Mouse (Mus musculus) kidney, embryonic 16.5 days (tissue): ENCODE measurements around the gene Mrgprf. TPM values are rescaled to one million over a fixed set of nuclear protein-coding genes. Genes with fewer than 3 reads are reported as not detected.

Experiments
- ATAC-seq: fragments of 200-750 bp; cut with Nextera tagmentation; 2 replicates; pipeline ENCODE4 v1.8.0; 2017; ENCODE audit warnings: moderate TSS enrichment; ENCODE audit not compliant: low FRiP score, low TSS enrichment
- H3K27ac ChIP-seq: fragments of 300-500 bp; sonication (generic); 2 replicates; pipeline ENCODE4 v1.5.1; 2014; ENCODE audit warnings: low read length
- H3K27me3 ChIP-seq: fragments of 300-500 bp; sonication (generic); 2 replicates; pipeline ENCODE4 v1.6.1; 2014; ENCODE audit warnings: low read length, control low read depth, mixed read lengths; ENCODE audit not compliant: insufficient read depth
- H3K36me3 ChIP-seq: fragments of 300-500 bp; sonication (generic); 2 replicates; pipeline ENCODE4 v1.6.1; 2014; ENCODE audit warnings: low read length, control low read depth, mixed read lengths; ENCODE audit not compliant: insufficient read depth
- H3K4me1 ChIP-seq: fragments of 300-500 bp; sonication (generic); 2 replicates; pipeline ENCODE4 v1.6.1; 2014; ENCODE audit warnings: low read length, control low read depth, mixed read lengths; ENCODE audit not compliant: insufficient read depth
- H3K4me2 ChIP-seq: fragments of 300-500 bp; sonication (generic); replicated peaks from 2 replicates; pipeline ENCODE4 v1.6.1; 2014; ENCODE audit warnings: low read depth, low read length
- H3K4me3 ChIP-seq: fragments of 300-500 bp; sonication (generic); 2 replicates; pipeline ENCODE4 v1.5.1; 2014; ENCODE audit warnings: mild to moderate bottlenecking, low read length
- H3K9ac ChIP-seq: fragments of 300-500 bp; sonication (generic); replicated peaks from 2 replicates; pipeline ENCODE4 v1.6.1; 2014; ENCODE audit warnings: low read length
- H3K9me3 ChIP-seq: fragments of 300-500 bp; sonication (generic); 2 replicates; pipeline ENCODE4 v1.6.1; 2016; ENCODE audit warnings: low read length, control low read depth
- WGBS: fragments of 180-500 bp; shearing (Covaris S2); extraction: QIAGEN DNeasy Blood & Tissue Kit; methylation state at CpG from one replicate; pipeline ENCODE4 v1.1.7; 2014; 5-methylcytosine and 5-hydroxymethylcytosine counted together
- polyA plus RNA-seq: library from polyadenylated mRNA; unstranded; fragments of >200 nt; fragmentation: Nextera tagmentation; extraction: Ambion mirVana; gene quantifications from 2 replicates; pipeline ENCODE4 v1.2.1, GENCODE M21; 2015

The Mrgprf gene
- polyA plus RNA-seq, 1 experiment from 2014 or later: 3.8 TPM

- Histone ChIP-seq H3K9ac (no peak overlapping the region), H3K4me3 (no peak overlapping the region), H3K27me3 (no peaks in the 10 kb centered on the region), H3K4me2 (no peak overlapping the region), H3K4me1 (peaks cover 19% of the 10 kb centered on the region; the same call in 1 of the 2 replicates), H3K27ac (peak overlapping the region; percentile 53; the same call in 1 of the 2 replicates), H3K36me3 (no peaks in the 10 kb centered on the region), H3K9me3 (no peaks in the 10 kb centered on the region)
- 57% methylated on average over 3 of the region's 3 CpGs for WGBS
- ATAC-seq: no peak
Measured at GRCm38 (mm10) chr7:145298666-145299490, 1.8 kb upstream of the Mrgprf start.

GRCm38 (mm10) chr7:145299562-145300320 is 887 bp upstream of the Mrgprf start:
- H3K4me1 ChIP-seq: peaks cover 19% of the 10 kb centered on the region; the same call in 1 of the 2 replicates
- no peaks in the 10 kb centered on the region for H3K36me3 ChIP-seq
- H3K4me3 ChIP-seq: no peak overlapping the region
- H3K4me2 ChIP-seq: no peak overlapping the region
- ATAC-seq: no peak
- H3K27me3 ChIP-seq: no peaks in the 10 kb centered on the region
- WGBS: 62% methylated on average over 7 of the region's 7 CpGs
- 0 out of 2 replicates have a peak overlapping the region, but pooled peaks have one; percentile 16 for H3K9ac ChIP-seq
- H3K9me3 ChIP-seq: no peaks in the 10 kb centered on the region
- H3K27ac ChIP-seq: peak overlapping the region; percentile 63; the same call in 1 of the 2 replicates

GRCm38 (mm10) chr7:145301008-145301340 is 346 bp downstream of the Mrgprf start:
- no peaks in the 10 kb centered on the region for H3K27me3 ChIP-seq
- H3K4me2 ChIP-seq: peak overlapping the region; percentile 14; the same call in 1 of the 2 replicates
- no peaks in the 10 kb centered on the region for H3K36me3 ChIP-seq
- no peak overlapping the region for H3K4me3 ChIP-seq
- no peak for ATAC-seq
- H3K9ac ChIP-seq: no peak overlapping the region
- H3K27ac ChIP-seq: 0 out of 2 replicates have a peak overlapping the region, but pooled peaks have one; percentile 1
- no peaks in the 10 kb centered on the region for H3K9me3 ChIP-seq
- peaks cover 19% of the 10 kb centered on the region; the same call in 1 of the 2 replicates for H3K4me1 ChIP-seq

GRCm38 (mm10) chr7:145301341-145302005 is 845 bp downstream of the Mrgprf start:
- H3K9ac ChIP-seq: no peak overlapping the region
- H3K4me2 ChIP-seq: peak overlapping the region; percentile 14; the same call in 1 of the 2 replicates
- peaks cover 19% of the 10 kb centered on the region; the same call in 1 of the 2 replicates for H3K4me1 ChIP-seq
- ATAC-seq: no peak
- no peak overlapping the region for H3K4me3 ChIP-seq
- no peaks in the 10 kb centered on the region for H3K9me3 ChIP-seq
- H3K27me3 ChIP-seq: no peaks in the 10 kb centered on the region
- no peaks in the 10 kb centered on the region for H3K36me3 ChIP-seq
- H3K27ac ChIP-seq: 0 out of 2 replicates have a peak overlapping the region, but pooled peaks have one; percentile 27
- 90% methylated on average over 6 of the region's 6 CpGs for WGBS

- peak overlapping the region; percentile 61 for H3K9ac ChIP-seq
- peak overlapping the region; percentile 81 for H3K27ac ChIP-seq
- H3K4me3 ChIP-seq: peak overlapping the region; percentile 14
- 3% methylated on average over 20 of the region's 20 CpGs for WGBS
- H3K4me1 ChIP-seq: peaks cover 19% of the 10 kb centered on the region; the same call in 1 of the 2 replicates
- no peaks in the 10 kb centered on the region for H3K9me3 ChIP-seq
- H3K36me3 ChIP-seq: no peaks in the 10 kb centered on the region
- H3K4me2 ChIP-seq: peak overlapping the region; percentile 55
- peak; percentile 95 for ATAC-seq
- no peaks in the 10 kb centered on the region for H3K27me3 ChIP-seq
Measured at GRCm38 (mm10) chr7:145302488-145303285, 2.1 kb downstream of the Mrgprf start.

- Histone ChIP-seq H3K4me2 (no peak overlapping the region), H3K36me3 (no peaks in the 10 kb centered on the region), H3K9ac (no peak overlapping the region), H3K9me3 (no peaks in the 10 kb centered on the region), H3K4me3 (no peak overlapping the region), H3K4me1 (peaks cover 18% of the 10 kb centered on the region; the same call in 1 of the 2 replicates), H3K27me3 (no peaks in the 10 kb centered on the region), H3K27ac (no peak overlapping the region)
- 87% methylated on average over 2 of the region's 2 CpGs for WGBS
- ATAC-seq: no peak
Measured at GRCm38 (mm10) chr7:145304153-145304552, 3.5 kb downstream of the Mrgprf start.

- no peak for ATAC-seq
- Histone ChIP-seq H3K36me3 (no peaks in the 10 kb centered on the region), H3K4me3 (no peak overlapping the region), H3K9ac (no peak overlapping the region), H3K27ac (no peak overlapping the region), H3K4me1 (peaks cover 12% of the 10 kb centered on the region; the same call in 1 of the 2 replicates), H3K4me2 (no peak overlapping the region), H3K9me3 (no peaks in the 10 kb centered on the region), H3K27me3 (no peaks in the 10 kb centered on the region)
- 95% methylated on average over 10 of the region's 10 CpGs for WGBS
Measured at GRCm38 (mm10) chr7:145307636-145308035, 7.0 kb downstream of the Mrgprf start.

- no peak for ATAC-seq
- Histone ChIP-seq H3K4me3 (no peak overlapping the region), H3K9ac (no peak overlapping the region), H3K36me3 (no peaks in the 10 kb centered on the region), H3K4me2 (no peak overlapping the region), H3K4me1 (peaks cover 8% of the 10 kb centered on the region; the same call in 1 of the 2 replicates), H3K27ac (no peak overlapping the region), H3K9me3 (no peaks in the 10 kb centered on the region), H3K27me3 (no peaks in the 10 kb centered on the region)
- WGBS: 78% methylated on average over 30 of the region's 30 CpGs
Measured at GRCm38 (mm10) chr7:145308061-145308675, 7.5 kb downstream of the Mrgprf start.
